Mouse (Mus musculus) adrenal gland, postnatal 36 days (tissue): ENCODE results near the gene Gria3. TPM values are rescaled to one million over a fixed set of nuclear protein-coding genes. Genes with fewer than 3 reads are reported as not detected.

Experiments used
- DNase-seq, 2 experiments: peaks; one replicate each; pipeline ENCODE4 v3.0.0; 2021; ENCODE audit warnings: mixed read lengths in 1 of 2
- microRNA-seq: library from miRNA; unstranded; fragments of <30 nt; microRNA quantifications from one replicate; pipeline ENCODE4 v1.2.0, GENCODE M21; 2021
- total RNA-seq, 2 experiments: library from RNA; stranded (reverse); gene quantifications; 2 replicates each; pipeline ENCODE4 v1.2.3; 2021

Gria3 gene
- total RNA-seq, 2 experiments from 2014 or later: 19.4 to 38.6 TPM

GRCm38 (mm10) chrX:41564898-41565297 is 164.2 kb downstream of the Gria3 start:
- DNase-seq: no peak

- no peak for DNase-seq
Observed at GRCm38 (mm10) chrX:41573079-41573478, 172.4 kb downstream of the Gria3 start.

- DNase-seq: peak in 1 of 2 experiments; percentile 12
Observed at GRCm38 (mm10) chrX:41578797-41579196, 178.1 kb downstream of the Gria3 start.

GRCm38 (mm10) chrX:41587692-41588091 is 187.0 kb downstream of the Gria3 start:
- no peak for DNase-seq

- DNase-seq: no peak
Observed at GRCm38 (mm10) chrX:41607181-41607580, 206.5 kb downstream of the Gria3 start.

GRCm38 (mm10) chrX:41614920-41615319 is 214.3 kb downstream of the Gria3 start:
- peak; percentile 14 to 41 for DNase-seq

GRCm38 (mm10) chrX:41616928-41617327 is 216.3 kb downstream of the Gria3 start:
- no peak for DNase-seq

GRCm38 (mm10) chrX:41618396-41618795 is 217.7 kb downstream of the Gria3 start:
- DNase-seq: no peak

GRCm38 (mm10) chrX:41633576-41633975 is 232.9 kb downstream of the Gria3 start:
- no peak for DNase-seq

- DNase-seq: no peak
Observed at GRCm38 (mm10) chrX:41644954-41645353, 244.3 kb downstream of the Gria3 start.

GRCm38 (mm10) chrX:41657791-41658190 is 257.1 kb downstream of the Gria3 start:
- no peak for DNase-seq

- no peak for DNase-seq
Observed at GRCm38 (mm10) chrX:41688869-41689268, 288.2 kb downstream of the Gria3 start.

GRCm38 (mm10) chrX:41692076-41692475 is 291.4 kb downstream of the Gria3 start:
- no peak for DNase-seq

Small RNA genes within 50 kb of the gene (microRNA-seq; reads per million reads assigned to microRNA genes)
- not detected for gene Gm22413
